Mouse (Mus musculus): Measurements from ENCODE around the gene Slc4a2. TPM values are rescaled to one million over a fixed set of nuclear protein-coding genes. Genes with fewer than 3 reads are reported as not detected.

Slc4a2 gene
- total RNA-seq, 2 experiments from 2014 or later, result 29.7 to 31.3 TPM

DNA sequence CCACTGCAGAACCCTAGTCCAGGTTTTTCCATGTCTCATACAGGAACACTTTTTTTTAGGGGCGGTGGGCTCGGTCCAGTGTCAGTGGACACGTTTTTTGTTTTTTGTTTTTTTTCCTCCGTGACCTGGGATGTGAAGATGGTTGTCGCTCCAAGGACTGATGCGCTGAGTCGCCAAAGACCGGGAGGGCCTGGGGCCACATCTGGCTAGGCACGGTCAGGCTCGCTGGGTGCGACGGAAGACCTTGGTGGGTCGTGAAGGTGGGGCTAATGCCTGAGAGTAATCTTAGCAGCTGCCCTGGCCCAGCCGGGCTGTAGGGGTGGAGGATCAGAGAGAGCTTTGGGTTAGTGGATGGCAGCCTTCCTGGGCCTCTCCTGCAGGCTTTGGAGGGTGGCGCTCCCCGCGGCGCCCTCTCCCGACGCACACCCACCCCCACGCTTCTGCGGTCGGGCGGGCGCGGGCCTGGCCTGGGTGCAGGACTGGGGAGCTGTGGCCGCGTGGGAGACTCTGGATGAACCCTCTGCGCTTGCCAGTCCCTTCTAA, 29.1 kb downstream of the Slc4a2 start:
- DNase-seq (ENCODE audit: low spot score), result no peak
- intact Hi-C loops (cut with DNase I), result loop anchor here (5.0 kb wide), 1 partner anchor 125 kb away; the partner anchor contains the start of gene Abcf2

GRCm38 (mm10) chr5:24453283-24453984, 29.8 kb downstream of the Slc4a2 start:
- intact Hi-C loops (cut with DNase I), result loop anchor here (5.0 kb wide), 1 partner anchor 124 kb away; the partner anchor contains the start of gene Abcf2
- DNase-seq (ENCODE audit: low spot score), result no peak

DNA sequence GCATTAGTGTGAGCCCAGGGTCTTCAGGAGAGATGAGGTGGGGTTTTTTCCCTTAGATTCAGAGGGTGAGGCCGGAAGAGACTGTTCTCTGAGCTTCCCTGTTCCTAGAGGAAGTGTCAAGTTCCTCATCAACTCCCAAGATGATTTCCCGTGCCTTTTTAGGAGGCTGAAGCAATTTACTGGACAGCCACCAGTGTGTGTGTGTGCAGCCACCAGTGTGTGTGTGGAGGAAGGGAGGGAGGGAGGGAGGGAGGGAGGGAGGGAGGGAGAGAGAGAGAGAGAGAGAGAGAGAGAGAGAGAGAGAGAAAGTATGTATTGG, 30.3 kb downstream of the Slc4a2 start:
- intact Hi-C loops (cut with DNase I), result loop anchor here (5.0 kb wide), 1 partner anchor 123 kb away; the partner anchor contains the start of gene Abcf2
- no peak for DNase-seq (ENCODE audit: low spot score)

GRCm38 (mm10) chr5:24455076-24455475, 31.4 kb downstream of the Slc4a2 start:
- intact Hi-C loops (cut with DNase I), result loop anchor here (1.0 kb wide), 1 partner anchor 15 kb away; no protein-coding TSS in a partner anchor

GRCm38 (mm10) chr5:24455613-24456012, 32.0 kb downstream of the Slc4a2 start:
- DNase-seq (ENCODE audit: low spot score), result no peak
- intact Hi-C loops (cut with DNase I), result loop anchor here (1.0 kb wide), 1 partner anchor 15 kb away; no protein-coding TSS in a partner anchor

More at GRCm38 (mm10) chr5:24455076-24455475, 31.4 kb downstream of the Slc4a2 start:
- no peak for DNase-seq (ENCODE audit: low spot score)

- no peak for DNase-seq (ENCODE audit: low spot score)
- intact Hi-C loops (cut with DNase I), result no loop called here
Measured at GRCm38 (mm10) chr5:24466762-24467161, 43.1 kb downstream of the Slc4a2 start.

DNA sequence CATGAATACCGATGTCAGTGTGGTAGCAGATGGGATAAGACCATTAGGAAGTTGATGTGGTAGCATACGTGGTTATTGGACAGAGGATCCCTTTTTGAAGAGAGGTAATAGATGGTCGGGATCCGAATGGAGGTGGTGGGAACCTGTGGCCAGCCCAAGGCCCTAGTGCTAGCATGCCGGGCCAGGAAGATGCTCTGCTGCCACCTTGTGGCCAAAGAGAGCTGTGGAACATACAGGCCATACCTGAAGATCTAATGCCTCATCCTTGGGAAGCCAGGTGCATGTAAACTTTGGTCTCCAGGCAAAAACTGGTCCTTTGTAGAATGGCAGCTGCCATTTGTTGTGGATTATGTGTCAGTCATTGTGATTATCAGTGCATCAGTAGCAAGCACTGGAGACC, 47.0 kb downstream of the Slc4a2 start:
- intact Hi-C loops (cut with DNase I), result loop anchor here (1.0 to 5.0 kb wide), 4 partner anchors 15 to 203 kb away; no protein-coding TSS in a partner anchor
- no peak for DNase-seq (ENCODE audit: low spot score)

- DNase-seq (ENCODE audit: low spot score), result no peak
- intact Hi-C loops (cut with DNase I), result loop anchor here (5.0 kb wide), 1 partner anchor 206 kb away; no protein-coding TSS in a partner anchor
Measured at GRCm38 (mm10) chr5:24472884-24473619, 49.4 kb downstream of the Slc4a2 start.

DNA sequence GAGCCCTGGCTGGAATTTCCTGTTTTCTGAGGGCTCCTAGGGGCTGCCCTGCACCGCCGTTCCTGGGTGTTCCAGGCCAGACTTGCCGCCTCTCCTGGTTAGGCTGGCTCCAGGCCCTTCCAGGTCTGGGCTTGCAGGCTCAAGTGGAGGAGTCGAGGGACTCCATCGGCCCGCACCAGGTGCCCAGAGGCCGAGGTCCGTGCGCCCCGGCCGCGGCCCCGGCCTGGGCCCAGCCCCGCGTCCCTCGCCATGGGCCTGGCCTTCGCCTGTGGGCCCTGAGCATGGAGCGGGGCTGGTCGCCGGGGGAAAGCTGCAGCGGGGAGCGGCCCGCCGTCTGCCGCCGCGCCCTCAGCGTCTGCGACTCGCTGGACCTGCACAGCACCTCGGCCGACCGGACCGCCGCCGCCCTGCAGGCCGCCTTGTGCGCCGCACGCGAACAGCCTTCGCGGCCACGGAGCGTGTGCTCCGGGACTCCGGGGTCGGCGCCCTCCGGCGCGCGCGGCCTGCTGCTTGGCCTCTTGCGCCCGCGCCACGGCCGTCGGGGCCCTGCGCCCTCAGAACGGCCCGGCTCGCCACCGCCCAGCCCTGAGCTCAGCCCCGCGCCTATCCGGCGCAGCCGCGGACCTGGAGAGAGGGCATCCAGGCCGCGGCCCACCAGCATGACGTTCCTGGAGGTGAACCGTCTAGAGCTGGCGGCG, 50.5 kb downstream of the Slc4a2 start:
- no peak for DNase-seq (ENCODE audit: low spot score)

GRCm38 (mm10) chr5:24474723-24475261, 51.2 kb downstream of the Slc4a2 start:
- DNase-seq (ENCODE audit: low spot score), result no peak
- intact Hi-C loops (cut with DNase I), result loop anchor here (5.0 kb wide), 1 partner anchor 207 kb away; no protein-coding TSS in a partner anchor

More for the DNA sequence above, 50.5 kb downstream of the Slc4a2 start:
- intact Hi-C loops (cut with DNase I), result loop anchor here (5.0 kb wide), 1 partner anchor 207 kb away; no protein-coding TSS in a partner anchor

DNA sequence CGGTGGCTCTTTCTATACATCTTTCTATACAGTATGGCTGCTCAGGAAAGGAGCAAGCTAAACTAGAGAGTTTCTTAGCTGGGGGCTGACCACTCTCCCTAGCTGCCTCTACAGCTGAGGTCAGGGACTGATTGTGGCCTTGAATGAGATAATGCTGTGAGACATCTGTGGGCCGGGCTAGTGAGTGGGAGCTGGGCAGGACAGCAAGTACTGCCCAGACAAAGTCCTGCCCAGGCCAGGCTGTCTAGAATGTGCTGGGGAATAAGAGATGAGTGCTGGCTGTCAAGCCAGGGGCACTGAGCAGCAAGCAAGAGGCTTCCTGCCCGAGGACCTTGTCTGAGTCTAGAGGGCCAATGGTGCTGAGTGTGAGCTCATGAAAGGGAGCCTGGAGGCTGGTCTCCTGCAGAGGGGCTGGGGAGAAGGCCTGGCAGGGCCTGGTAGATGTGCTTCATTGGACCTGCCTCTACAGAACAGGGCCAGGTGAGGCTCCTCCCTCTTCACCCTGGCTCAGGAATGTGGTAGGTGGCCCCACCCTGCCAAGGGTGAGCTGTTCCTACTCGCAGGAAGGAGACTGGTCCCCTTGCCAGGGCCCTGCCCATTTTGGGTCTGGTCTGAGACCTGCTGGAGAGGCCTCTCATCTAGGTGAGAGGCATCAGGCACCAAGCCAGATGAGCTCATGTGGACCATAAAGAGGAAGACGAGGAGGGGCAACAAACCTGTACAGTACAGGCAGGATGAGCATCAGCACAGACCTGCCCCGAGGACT, 52.0 kb downstream of the Slc4a2 start:
- DNase-seq (ENCODE audit: low spot score), result no peak
- intact Hi-C loops (cut with DNase I), result no loop called here

DNA sequence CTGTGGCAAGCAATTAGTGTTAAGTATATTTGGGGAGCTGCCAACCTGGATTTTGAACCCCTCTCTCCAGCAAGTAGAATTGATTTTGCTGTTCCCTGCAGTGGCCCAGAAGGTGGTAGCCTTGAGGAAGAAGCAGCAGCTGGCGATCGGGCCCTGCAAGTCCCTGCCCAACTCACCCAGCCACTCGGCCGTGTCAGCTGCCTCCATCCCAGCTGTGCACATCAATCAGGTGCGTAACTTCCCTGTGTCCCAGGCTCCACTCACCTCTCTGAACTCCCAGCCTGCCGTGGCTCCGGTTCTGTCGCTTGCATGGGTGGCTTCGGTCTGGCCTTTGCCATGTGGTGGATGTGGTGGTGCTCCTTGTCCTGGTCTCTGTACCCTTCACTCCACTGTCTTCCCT, 54.3 kb downstream of the Slc4a2 start:
- no peak for DNase-seq (ENCODE audit: low spot score)
- intact Hi-C loops (cut with DNase I), result no loop called here

DNA sequence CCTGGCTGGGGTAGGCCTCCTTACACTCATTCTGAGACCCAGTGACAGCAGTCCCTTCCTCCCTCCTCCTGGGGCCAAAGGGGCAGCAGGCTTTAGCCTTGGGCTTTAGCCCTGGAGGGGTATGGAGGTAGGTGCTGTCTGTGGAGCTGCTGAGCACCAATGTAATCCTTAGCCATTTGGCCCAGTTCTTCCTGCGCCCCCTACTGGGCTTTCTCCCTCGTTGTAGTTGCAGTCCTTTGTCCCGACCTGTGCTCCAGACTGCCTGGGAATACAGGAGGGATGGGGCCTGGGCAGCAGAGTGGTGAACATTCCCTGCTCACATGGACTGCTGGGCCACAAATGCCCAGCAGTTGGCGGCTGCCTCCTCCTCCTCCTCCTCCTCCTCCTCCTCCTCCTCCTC, 58.0 kb downstream of the Slc4a2 start:
- DNase-seq (ENCODE audit: low spot score), result no peak
- intact Hi-C loops (cut with DNase I), result no loop called here

DNA sequence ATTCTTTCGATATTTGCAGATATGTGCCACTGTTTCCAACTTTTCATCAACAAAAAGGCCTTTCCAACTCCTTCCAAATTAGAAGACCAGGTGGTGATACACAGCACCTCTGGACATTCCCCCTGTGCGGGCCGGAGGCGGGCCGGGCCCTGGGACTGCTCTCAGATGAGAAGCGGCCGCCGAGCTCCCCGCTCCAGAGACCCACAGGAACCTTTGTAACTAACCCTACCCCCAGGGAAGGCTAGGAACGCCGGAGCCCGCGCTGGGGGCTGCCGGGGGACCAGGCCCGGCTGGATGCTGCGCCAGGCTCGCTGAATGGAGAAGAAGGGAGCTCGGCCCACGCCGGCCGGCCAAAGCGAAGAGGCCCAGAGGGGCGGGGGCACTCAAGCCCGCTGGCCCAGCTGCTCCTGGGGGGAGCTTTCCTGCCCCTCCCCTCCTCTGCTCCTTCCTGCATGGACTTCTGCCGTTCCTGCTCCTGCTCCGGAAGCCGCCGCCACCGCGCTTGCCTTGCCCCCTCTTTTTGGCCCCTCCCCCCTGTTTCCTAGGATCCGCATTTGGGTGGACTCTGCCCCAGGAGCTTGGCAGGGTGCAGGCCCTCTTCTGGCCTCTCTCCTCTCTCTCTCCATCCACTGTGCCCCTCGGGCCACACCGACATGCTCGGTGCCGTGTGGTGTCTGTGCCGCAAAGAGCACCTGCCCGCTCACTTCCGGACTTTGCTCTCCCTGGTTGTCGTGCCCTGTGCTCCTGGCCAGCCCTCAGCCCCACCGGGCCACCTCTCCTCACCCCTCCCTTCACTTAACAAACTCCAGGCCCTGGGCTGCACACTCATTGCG, 58.8 kb downstream of the Slc4a2 start:
- DNase-seq (ENCODE audit: low spot score), result no peak
- intact Hi-C loops (cut with DNase I), result no loop called here

DNA sequence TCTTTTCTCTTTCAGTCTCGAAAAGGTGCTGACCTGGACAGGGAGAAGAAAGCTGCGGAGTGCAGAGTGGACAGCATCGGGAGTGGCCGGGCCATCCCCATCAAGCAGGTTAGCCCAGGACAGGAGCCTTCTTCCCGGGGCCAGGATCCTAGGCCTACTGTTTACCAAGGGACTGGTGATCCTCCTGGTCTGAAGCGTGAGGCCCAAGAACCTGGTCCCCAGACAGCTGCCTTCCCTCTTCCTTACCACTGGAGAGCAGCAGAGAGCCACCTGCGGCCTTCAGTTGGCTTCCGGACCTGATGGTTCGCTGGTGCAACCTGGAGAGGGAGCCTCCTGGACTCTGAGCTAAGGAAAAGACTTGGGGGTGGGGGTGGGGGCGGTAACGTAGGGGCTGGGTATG, 59.7 kb downstream of the Slc4a2 start:
- intact Hi-C loops (cut with DNase I), result no loop called here

DNA sequence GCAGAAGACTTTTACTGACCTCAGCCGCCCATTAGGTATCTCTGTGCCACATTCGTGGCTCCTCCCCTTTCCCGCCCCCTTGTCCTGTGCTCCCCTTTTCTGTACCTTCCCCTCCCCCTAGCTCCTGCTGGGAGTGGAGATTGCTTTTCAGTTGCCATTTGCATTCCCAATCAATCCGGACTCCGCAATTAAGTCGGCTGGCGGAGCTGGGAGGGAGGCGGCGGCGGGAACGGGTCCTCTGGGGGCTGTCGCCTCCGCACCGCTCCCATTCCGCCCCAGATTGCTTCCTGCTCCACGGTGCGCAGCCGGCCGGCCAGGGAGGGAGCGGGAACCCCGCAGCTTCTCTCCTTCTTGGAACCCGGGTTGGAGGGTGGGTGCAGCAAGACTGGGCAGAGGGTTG, 61.3 kb downstream of the Slc4a2 start:
- intact Hi-C loops (cut with DNase I), result no loop called here
- no peak for DNase-seq (ENCODE audit: low spot score)

More for the DNA sequence above, 59.7 kb downstream of the Slc4a2 start:
- no peak for DNase-seq (ENCODE audit: low spot score)

GRCm38 (mm10) chr5:24486097-24486496, 62.5 kb downstream of the Slc4a2 start:
- peak; percentile 78 for DNase-seq (ENCODE audit: low spot score)
- intact Hi-C loops (cut with DNase I), result no loop called here

DNA sequence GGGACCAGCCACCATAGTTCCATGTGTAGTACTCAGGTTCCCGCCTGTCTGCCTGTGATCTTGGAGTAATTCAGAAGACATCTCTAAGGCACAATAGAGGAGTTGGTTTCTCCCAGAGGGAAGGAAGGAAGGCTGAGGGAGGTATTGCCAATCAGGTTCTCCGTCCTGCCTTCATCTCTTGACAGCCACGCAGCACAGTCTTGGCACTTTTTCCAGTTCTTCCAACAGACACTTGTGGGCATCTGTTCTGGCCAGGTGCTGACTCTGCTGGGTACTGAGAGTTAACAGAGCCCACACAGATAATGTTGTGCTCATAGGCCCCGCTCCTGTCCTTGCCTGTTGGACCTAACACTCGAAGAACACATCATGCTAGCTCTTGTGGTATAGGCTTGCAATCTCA, 63.1 kb downstream of the Slc4a2 start:
- no peak for DNase-seq (ENCODE audit: low spot score)
- intact Hi-C loops (cut with DNase I), result no loop called here

All from heart, postnatal 25 days (tissue).